Mouse (Mus musculus): Measurements from ENCODE around the gene Oxct1.

Gene Oxct1

GRCm38 (mm10) chr15:4028960-4029359 lies 2.8 kb downstream of the Oxct1 start:
- DNase-seq = no peak

GRCm38 (mm10) chr15:4033168-4034004 lies 7.2 kb downstream of the Oxct1 start:
- DNase-seq = no peak

DNA sequence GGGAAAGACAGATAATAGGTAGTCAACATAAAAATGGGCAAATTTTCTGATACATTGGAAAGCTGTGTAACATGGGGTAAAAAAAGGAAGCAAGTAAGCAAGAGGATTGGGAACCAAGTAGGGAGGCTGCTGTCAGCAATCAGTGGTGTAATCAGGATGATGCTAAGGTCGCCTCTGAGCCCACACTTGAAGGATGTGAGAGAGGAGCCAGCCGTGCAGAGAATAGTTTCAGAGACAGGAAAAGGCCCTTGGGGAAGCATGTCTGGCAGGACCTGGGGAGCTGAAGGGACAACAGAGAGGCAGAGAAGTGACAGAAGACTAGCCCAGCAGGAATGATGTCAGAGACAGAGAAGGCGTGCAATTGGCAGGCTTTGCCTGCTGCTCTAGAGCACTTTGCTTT lies 16.2 kb downstream of the Oxct1 start:
- no peak for DNase-seq

- peak; percentile 24 for DNase-seq
These were observed 16.9 kb downstream of the Oxct1 start for GRCm38 (mm10) chr15:4043032-4043471.

DNA sequence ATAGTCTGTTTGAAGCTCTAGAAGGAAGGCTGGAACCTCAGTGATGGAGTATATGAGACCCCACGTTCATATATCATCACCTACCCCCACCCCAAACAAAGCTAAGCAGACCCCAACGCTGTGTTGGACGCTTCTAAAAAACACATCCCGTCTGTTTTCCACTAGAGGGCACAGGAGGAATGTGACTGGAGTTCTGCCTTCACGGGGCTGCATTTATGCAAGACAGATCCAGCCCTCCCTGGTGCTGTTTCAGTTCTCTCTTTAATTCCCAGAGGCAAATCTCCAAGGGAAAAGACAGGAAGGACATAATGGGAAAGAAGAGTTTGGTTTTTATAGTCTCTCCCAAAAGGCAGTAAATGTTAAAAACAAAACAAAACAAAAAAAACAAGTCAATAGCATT lies 30.4 kb downstream of the Oxct1 start:
- peak; percentile 41 for DNase-seq

DNA sequence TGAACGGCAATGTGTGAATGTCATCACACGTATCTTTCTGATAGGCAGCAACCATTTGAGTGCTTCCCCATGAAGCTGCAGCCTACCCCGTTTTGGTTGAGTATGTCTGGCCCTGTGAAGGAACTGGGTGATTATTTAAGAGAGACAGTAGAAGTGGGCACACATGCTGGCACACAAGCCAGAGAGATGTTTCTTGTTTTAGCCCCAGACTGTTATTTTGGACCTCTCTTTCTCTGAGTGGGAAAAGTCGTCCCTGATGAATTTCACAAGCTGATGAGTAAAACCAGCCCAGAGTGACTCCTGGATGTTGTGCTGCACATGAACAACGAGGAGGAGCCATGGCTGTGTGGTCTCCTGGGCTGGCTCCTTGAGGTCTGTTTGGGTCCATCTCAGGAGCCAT lies 37.4 kb downstream of the Oxct1 start:
- DNase-seq = no peak

DNA sequence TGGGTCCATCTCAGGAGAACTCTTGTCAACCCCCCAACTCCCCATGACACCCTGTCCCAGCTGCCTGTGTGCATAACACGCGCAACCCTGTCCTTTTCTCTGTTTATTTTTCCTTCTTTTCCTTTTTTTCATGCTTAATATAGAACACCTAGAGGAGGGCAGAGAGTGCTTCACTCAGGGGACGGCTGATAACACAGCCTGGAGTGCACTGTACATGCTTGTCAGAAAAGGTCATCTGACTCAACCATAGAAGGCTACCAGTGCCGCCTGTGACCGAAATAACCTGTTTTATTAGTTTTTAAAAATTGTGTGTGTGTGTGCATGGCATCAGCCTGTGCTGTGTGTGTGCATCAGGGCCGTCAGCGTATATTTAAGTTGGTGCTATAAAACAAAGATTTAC lies 37.8 kb downstream of the Oxct1 start:
- no peak for DNase-seq

DNA sequence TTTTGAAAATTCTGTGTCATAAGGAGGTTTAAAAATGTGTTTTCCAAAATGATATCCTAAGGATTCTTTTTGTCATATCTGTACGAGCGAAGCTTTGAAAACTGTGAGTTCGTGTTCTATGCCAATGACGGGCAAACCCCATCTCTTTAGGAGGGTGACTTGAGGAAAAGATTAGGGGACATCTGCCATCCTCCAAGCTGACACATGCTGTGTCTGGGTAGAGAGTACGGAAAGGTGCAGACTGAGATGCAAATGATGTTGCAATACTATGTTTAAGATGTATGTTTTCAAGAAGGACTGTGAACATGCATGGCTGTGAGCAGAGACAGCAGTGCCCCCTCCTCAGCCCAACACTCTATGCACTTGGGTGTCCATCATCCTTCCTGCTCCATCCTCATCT lies 38.5 kb downstream of the Oxct1 start:
- no peak for DNase-seq

DNA sequence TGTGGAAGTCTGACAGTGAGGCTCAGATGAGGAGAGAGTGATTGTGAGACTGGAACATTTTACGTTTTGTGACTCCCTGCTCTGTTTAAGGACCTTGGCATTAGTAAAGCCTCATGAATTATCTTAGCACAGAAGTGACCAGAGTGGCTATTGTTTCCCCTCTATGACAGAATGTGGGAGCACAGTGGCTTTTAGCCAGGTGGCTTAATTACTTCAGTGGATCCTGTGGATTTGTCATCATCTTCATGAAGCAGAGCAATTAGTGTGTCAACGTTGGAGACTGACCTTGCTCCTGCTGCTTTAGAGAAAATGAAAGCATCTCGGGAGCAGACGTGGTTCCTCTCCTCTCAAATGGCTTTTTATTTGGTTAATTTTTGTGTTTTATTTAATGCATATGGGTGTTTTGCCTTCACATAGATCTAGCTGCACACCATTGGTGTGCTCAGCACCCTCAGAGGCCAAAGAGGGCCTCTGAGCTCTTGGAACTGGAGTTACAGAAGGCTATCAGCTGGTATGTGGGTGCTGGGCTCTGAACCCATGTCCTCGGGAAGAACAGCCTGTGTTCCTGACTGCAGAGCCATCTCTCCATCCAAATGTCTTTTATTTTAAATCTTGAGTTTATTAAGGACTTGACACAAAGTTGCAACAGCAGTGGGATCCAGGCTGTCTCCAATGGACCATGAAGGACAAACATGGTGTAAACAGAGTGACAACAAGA lies 41.2 kb downstream of the Oxct1 start:
- no peak for DNase-seq

GRCm38 (mm10) chr15:4077978-4078377 lies 51.8 kb downstream of the Oxct1 start:
- DNase-seq = no peak

DNA sequence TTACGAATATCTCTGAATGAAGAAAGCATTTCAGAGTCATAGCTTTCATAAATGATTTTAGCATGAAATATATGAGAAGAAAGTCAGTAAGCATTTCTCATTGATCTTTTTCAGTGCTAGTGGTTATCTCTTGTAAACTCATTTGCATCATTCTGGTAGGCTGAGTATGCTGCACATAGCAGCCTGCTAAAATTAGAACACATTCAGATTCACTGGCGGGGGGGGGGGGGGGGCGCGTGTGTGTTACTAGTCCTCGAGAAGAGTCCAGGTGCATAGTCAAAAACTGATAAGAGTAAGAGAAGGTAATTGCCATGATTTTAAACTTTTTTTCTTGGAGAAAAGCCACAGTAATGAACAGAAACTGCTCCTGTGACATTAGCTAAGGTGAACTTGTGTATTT lies 52.6 kb downstream of the Oxct1 start:
- no peak for DNase-seq

DNA sequence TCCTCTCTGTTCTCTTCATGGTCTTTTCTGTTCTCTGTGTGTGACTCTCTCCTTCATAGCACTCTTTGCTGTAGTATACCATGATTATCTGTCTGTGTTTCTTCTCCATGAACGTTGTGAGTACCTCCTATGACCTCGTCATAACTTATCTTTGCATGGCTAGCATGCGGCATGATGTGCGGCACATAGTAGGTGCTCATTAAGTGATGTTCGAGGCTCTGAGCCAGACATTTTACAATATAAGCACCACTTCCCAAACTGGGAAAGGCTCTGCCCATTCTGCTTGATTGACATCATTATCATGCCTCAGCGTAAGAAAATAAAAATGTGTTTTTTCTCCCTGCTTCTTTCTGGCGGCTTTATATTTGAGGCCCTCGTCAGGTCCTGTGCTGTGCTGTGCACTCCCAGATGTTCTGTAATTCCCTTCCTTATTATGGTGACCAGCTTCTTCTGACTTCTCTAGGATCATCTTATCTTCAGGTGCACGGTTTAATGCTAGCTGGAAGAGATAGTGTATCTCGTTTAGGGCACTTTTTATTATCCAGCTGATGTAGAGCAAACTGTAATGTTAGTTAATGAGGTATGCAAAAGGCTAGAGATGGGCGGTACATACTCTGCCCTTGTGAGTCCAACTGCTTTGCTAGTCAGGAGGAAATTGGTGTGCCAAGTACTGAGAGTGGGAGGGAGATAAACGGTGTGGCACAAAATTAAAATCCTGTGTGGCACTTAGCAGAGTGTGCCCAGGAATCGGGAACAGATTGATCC lies 53.4 kb downstream of the Oxct1 start:
- no peak for DNase-seq

GRCm38 (mm10) chr15:4085600-4086384 lies 59.6 kb downstream of the Oxct1 start:
- peak; percentile 30 for DNase-seq

GRCm38 (mm10) chr15:4087446-4087845 lies 61.3 kb downstream of the Oxct1 start:
- no peak for DNase-seq

GRCm38 (mm10) chr15:4087914-4088313 lies 61.7 kb downstream of the Oxct1 start:
- no peak for DNase-seq

GRCm38 (mm10) chr15:4090601-4091000 lies 64.4 kb downstream of the Oxct1 start:
- DNase-seq = no peak

DNA sequence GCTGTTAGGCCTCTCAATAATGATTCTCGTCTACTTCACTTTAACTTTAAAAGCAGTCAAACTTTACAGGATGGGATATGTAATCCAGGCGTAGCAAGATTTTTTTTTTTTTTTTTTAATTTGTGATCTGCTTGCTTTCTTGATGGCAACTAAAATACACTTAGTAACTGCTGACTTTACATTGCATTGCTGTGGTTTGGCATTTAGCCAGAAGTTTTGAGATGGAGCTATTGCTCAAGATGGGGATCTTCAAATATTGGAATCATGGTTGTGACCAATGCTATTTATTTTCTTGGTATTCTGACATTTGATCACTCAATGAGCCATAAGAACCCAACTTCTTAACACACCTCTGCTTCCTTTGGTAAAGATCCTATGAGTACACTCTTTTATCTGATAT lies 66.4 kb downstream of the Oxct1 start:
- no peak for DNase-seq

DNA sequence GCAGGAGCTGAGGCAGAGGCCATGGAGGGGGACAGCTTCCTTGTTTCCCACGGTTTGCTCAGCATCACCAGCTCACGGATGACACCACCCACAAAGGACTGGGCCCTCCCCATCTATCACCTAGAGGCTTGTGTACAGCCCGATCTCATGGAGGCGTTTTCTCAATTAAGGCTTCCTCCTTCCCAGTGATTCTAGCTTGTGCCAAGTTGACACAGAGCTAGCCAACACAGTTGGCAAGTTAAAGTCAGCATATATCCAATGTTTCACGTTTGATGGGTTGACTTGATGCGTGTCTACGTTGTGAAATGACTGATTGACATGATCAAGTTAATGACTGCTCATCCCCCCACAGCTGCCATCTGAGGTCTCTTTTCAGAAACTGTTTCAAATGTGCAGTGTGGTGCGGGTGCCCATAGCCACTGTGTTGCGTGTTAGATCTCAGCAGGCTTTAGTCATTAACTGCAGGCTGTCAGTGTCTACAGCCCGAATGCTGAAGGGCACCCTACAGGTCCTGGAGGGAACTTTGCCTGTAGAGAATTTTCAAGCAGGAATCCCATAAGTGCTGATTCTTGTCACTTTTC lies 74.2 kb downstream of the Oxct1 start:
- DNase-seq = no peak

- no peak for DNase-seq
These were observed 74.8 kb downstream of the Oxct1 start for GRCm38 (mm10) chr15:4101025-4101424.

GRCm38 (mm10) chr15:4104319-4104718 lies 78.1 kb downstream of the Oxct1 start:
- no peak for DNase-seq

GRCm38 (mm10) chr15:4105498-4105897 lies 79.3 kb downstream of the Oxct1 start:
- DNase-seq = peak; percentile 10

DNA sequence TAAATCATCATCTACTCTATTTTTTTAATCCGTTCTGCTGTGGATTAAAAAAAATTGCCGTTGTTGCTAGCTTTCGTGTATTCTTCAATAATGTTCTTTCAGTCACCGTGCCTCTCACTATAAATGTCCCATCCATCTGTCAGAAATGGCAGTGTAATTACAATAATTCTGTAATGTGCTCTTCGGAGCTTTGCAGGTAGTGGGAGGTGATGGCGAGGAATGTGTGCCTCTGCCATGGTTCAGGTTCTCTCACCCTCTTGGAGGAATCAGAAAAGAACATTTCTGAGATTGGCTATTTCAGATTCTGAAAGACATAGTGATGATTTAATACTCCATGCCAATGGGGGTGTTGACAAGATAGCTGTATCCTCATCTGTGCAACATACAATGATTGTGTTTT lies 93.8 kb downstream of the Oxct1 start:
- DNase-seq = no peak
